Mouse (Mus musculus) heart, embryonic 12.5 days (tissue): ENCODE data around the gene Opalin. TPM values are rescaled to one million over a fixed set of nuclear protein-coding genes. Genes with fewer than 3 reads are reported as not detected.

Source experiments
- ATAC-seq: fragments of 200-750 bp; cut with Nextera tagmentation; 2 replicates; pipeline ENCODE4 v1.8.0; 2017; ENCODE audit warnings: moderate TSS enrichment, moderate library complexity; ENCODE audit not compliant: insufficient number of reproducible peaks, low FRiP score
- H3K27ac ChIP-seq: fragments of 300-500 bp; sonication (generic); 2 replicates; pipeline ENCODE4 v1.5.1; 2016; ENCODE audit warnings: mild to moderate bottlenecking, moderate library complexity; ENCODE audit not compliant: poor library complexity, severe bottlenecking
- H3K27me3 ChIP-seq: fragments of 300-500 bp; sonication (generic); replicated peaks from 2 replicates; pipeline ENCODE4 v1.6.1; 2016; ENCODE audit warnings: mild to moderate bottlenecking, moderate library complexity
- H3K36me3 ChIP-seq: fragments of 300-500 bp; sonication (generic); 2 replicates; pipeline ENCODE4 v1.6.1; 2016; ENCODE audit warnings: mild to moderate bottlenecking, moderate library complexity
- H3K4me1 ChIP-seq: fragments of 300-500 bp; sonication (generic); replicated peaks from 2 replicates; pipeline ENCODE4 v1.6.1; 2016; ENCODE audit warnings: mild to moderate bottlenecking
- H3K4me2 ChIP-seq: fragments of 300-500 bp; sonication (generic); 2 replicates; pipeline ENCODE4 v1.6.1; 2016; ENCODE audit warnings: mild to moderate bottlenecking, moderate library complexity
- H3K4me3 ChIP-seq: fragments of 300-500 bp; sonication (generic); 2 replicates; pipeline ENCODE4 v1.5.1; 2016; ENCODE audit warnings: mild to moderate bottlenecking
- H3K9ac ChIP-seq: fragments of 300-500 bp; sonication (generic); 2 replicates; pipeline ENCODE4 v1.6.1; 2016; ENCODE audit warnings: mild to moderate bottlenecking, moderate library complexity
- H3K9me3 ChIP-seq: fragments of 300-500 bp; sonication (generic); replicated peaks from 2 replicates; pipeline ENCODE4 v1.6.1; 2016; ENCODE audit warnings: mild to moderate bottlenecking, moderate library complexity
- WGBS: fragments of 180-500 bp; shearing (Covaris S2); methylation state at CpG from one replicate; pipeline ENCODE4 v1.1.7; 2016; 5-methylcytosine and 5-hydroxymethylcytosine counted together
- polyA plus RNA-seq: library from polyadenylated mRNA; unstranded; fragments of >200 nt; fragmentation: Nextera tagmentation; extraction: Ambion mirVana; gene quantifications from 2 replicates; pipeline ENCODE4 v1.2.1, GENCODE M21; 2016

The Opalin gene
- polyA plus RNA-seq, 1 experiment from 2014 or later: 0.27 TPM

- 34% methylated on average over 3 of the region's 3 CpGs for WGBS
- H3K4me3 ChIP-seq: no peak overlapping the region
- ATAC-seq: peak; percentile 61
- H3K4me1 ChIP-seq: peaks cover 13% of the 10 kb centered on the region
- no peak overlapping the region for H3K9ac ChIP-seq
- no peaks in the 10 kb centered on the region for H3K27me3 ChIP-seq
- peak overlapping the region; percentile 29 for H3K4me2 ChIP-seq
- no peaks in the 10 kb centered on the region for H3K9me3 ChIP-seq
- no peaks in the 10 kb centered on the region for H3K36me3 ChIP-seq
- H3K27ac ChIP-seq: peak overlapping the region; percentile 81
Observed at GRCm38 (mm10) chr19:41081589-41081988, 4.7 kb upstream of the Opalin start.

- no peak overlapping the region for H3K27ac ChIP-seq
- WGBS: 81% methylated on average over 14 of the region's 14 CpGs
- H3K36me3 ChIP-seq: no peaks in the 10 kb centered on the region
- no peak overlapping the region for H3K9ac ChIP-seq
- H3K9me3 ChIP-seq: no peaks in the 10 kb centered on the region
- 0 out of 2 replicates have a peak, but pooled peaks cover 8% of the 10 kb centered on the region for H3K27me3 ChIP-seq
- no peaks in the 10 kb centered on the region for H3K4me1 ChIP-seq
- ATAC-seq: no peak
- no peak overlapping the region for H3K4me2 ChIP-seq
- H3K4me3 ChIP-seq: no peak overlapping the region
Observed at GRCm38 (mm10) chr19:41073746-41074455, 3.0 kb downstream of the Opalin start.

- no peak overlapping the region for H3K9ac ChIP-seq
- H3K9me3 ChIP-seq: no peaks in the 10 kb centered on the region
- H3K4me2 ChIP-seq: no peak overlapping the region
- ATAC-seq: no peak; the same call in 1 of the 2 replicates
- H3K36me3 ChIP-seq: no peaks in the 10 kb centered on the region
- no peak overlapping the region for H3K4me3 ChIP-seq
- 7% methylated on average over 8 of the region's 8 CpGs for WGBS
- no peak overlapping the region for H3K27ac ChIP-seq
- H3K27me3 ChIP-seq: 0 out of 2 replicates have a peak, but pooled peaks cover 8% of the 10 kb centered on the region
- no peaks in the 10 kb centered on the region for H3K4me1 ChIP-seq
Observed at GRCm38 (mm10) chr19:41071500-41071899, 5.4 kb downstream of the Opalin start.

GRCm38 (mm10) chr19:41054702-41055101, 22.2 kb downstream of the Opalin start:
- no peak for ATAC-seq
- WGBS: 56% methylated on average over 4 of the region's 4 CpGs
- H3K27ac ChIP-seq: no peak overlapping the region
- H3K4me2 ChIP-seq: no peak overlapping the region
- peaks cover 9% of the 10 kb centered on the region for H3K27me3 ChIP-seq
- no peaks in the 10 kb centered on the region for H3K4me1 ChIP-seq
- H3K9ac ChIP-seq: no peak overlapping the region
- no peaks in the 10 kb centered on the region for H3K36me3 ChIP-seq
- no peaks in the 10 kb centered on the region for H3K9me3 ChIP-seq
- no peak overlapping the region for H3K4me3 ChIP-seq

GRCm38 (mm10) chr19:41053530-41053929, 23.4 kb downstream of the Opalin start:
- Histone ChIP-seq H3K9ac (no peak overlapping the region), H3K27ac (no peak overlapping the region), H3K4me3 (no peak overlapping the region), H3K4me1 (no peaks in the 10 kb centered on the region), H3K27me3 (peaks cover 9% of the 10 kb centered on the region), H3K36me3 (no peaks in the 10 kb centered on the region), H3K9me3 (no peaks in the 10 kb centered on the region), H3K4me2 (no peak overlapping the region)
- ATAC-seq: no peak
- WGBS: 40% methylated on average over 10 of the region's 10 CpGs

GRCm38 (mm10) chr19:41052247-41052646, 24.7 kb downstream of the Opalin start:
- Histone ChIP-seq H3K36me3 (no peaks in the 10 kb centered on the region), H3K9me3 (no peaks in the 10 kb centered on the region), H3K4me1 (no peaks in the 10 kb centered on the region), H3K4me3 (no peak overlapping the region), H3K4me2 (no peak overlapping the region), H3K27ac (no peak overlapping the region), H3K9ac (no peak overlapping the region), H3K27me3 (peaks cover 9% of the 10 kb centered on the region)
- no peak for ATAC-seq
- WGBS: 61% methylated on average over 5 of the region's 5 CpGs

GRCm38 (mm10) chr19:41051714-41052113, 25.2 kb downstream of the Opalin start:
- no peaks in the 10 kb centered on the region for H3K9me3 ChIP-seq
- H3K4me1 ChIP-seq: no peaks in the 10 kb centered on the region
- H3K27me3 ChIP-seq: peaks cover 9% of the 10 kb centered on the region
- H3K4me2 ChIP-seq: no peak overlapping the region
- no peak overlapping the region for H3K9ac ChIP-seq
- H3K27ac ChIP-seq: no peak overlapping the region
- WGBS: 73% methylated on average over 1 of the region's 1 CpGs
- no peak for ATAC-seq
- no peaks in the 10 kb centered on the region for H3K36me3 ChIP-seq
- no peak overlapping the region for H3K4me3 ChIP-seq

- no peak for ATAC-seq
- H3K9ac ChIP-seq: no peak overlapping the region
- 65% methylated on average over 3 of the region's 3 CpGs for WGBS
- H3K36me3 ChIP-seq: no peaks in the 10 kb centered on the region
- H3K4me2 ChIP-seq: no peak overlapping the region
- H3K27ac ChIP-seq: no peak overlapping the region
- no peaks in the 10 kb centered on the region for H3K9me3 ChIP-seq
- no peaks in the 10 kb centered on the region for H3K4me1 ChIP-seq
- H3K27me3 ChIP-seq: no peaks in the 10 kb centered on the region
- no peak overlapping the region for H3K4me3 ChIP-seq
Observed at GRCm38 (mm10) chr19:41048187-41048559, 28.7 kb downstream of the Opalin start.

GRCm38 (mm10) chr19:41047437-41048186, 29.3 kb downstream of the Opalin start:
- 81% methylated on average over 9 of the region's 9 CpGs for WGBS

GRCm38 (mm10) chr19:41045091-41045770, 31.7 kb downstream of the Opalin start:
- ATAC-seq: no peak
- H3K9ac ChIP-seq: no peak overlapping the region
- no peak overlapping the region for H3K27ac ChIP-seq
- H3K4me3 ChIP-seq: no peak overlapping the region
- H3K36me3 ChIP-seq: no peaks in the 10 kb centered on the region
- no peaks in the 10 kb centered on the region for H3K4me1 ChIP-seq
- no peaks in the 10 kb centered on the region for H3K27me3 ChIP-seq
- H3K4me2 ChIP-seq: 0 out of 2 replicates have a peak overlapping the region, but pooled peaks have one; percentile 14
- WGBS: 27% methylated on average over 10 of the region's 10 CpGs
- H3K9me3 ChIP-seq: no peaks in the 10 kb centered on the region

More at GRCm38 (mm10) chr19:41047437-41048186, 29.3 kb downstream of the Opalin start:
- no peak for ATAC-seq
- Histone ChIP-seq H3K9ac (no peak overlapping the region), H3K4me2 (no peak overlapping the region), H3K27ac (no peak overlapping the region), H3K4me1 (no peaks in the 10 kb centered on the region), H3K36me3 (no peaks in the 10 kb centered on the region), H3K9me3 (no peaks in the 10 kb centered on the region), H3K4me3 (no peak overlapping the region), H3K27me3 (no peaks in the 10 kb centered on the region)

GRCm38 (mm10) chr19:41039110-41039509, 37.8 kb downstream of the Opalin start:
- ATAC-seq: no peak
- H3K4me1 ChIP-seq: peaks cover 4% of the 10 kb centered on the region
- H3K9ac ChIP-seq: no peak overlapping the region
- no peak overlapping the region for H3K27ac ChIP-seq
- peaks cover 2% of the 10 kb centered on the region; the same call in 1 of the 2 replicates for H3K27me3 ChIP-seq
- no peaks in the 10 kb centered on the region for H3K9me3 ChIP-seq
- 79% methylated on average over 7 of the region's 7 CpGs for WGBS
- H3K4me3 ChIP-seq: no peak overlapping the region
- no peaks in the 10 kb centered on the region for H3K36me3 ChIP-seq
- no peak overlapping the region for H3K4me2 ChIP-seq
